Mouse (Mus musculus): ENCODE measurements around the gene Cxcr6. TPM values are rescaled to one million over a fixed set of nuclear protein-coding genes. Genes with fewer than 3 reads are reported as not detected.
"Not testable (repeated sequence)": the region's sequence is repeated elsewhere in the genome, so short reads cannot be mapped to it uniquely, and the experiment has no call there.

Gene Cxcr6
- not detected for total RNA-seq (2021)
- long read RNA-seq, experiment 1, result 0 reads
- long read RNA-seq, experiment 2, result 0 reads

DNA sequence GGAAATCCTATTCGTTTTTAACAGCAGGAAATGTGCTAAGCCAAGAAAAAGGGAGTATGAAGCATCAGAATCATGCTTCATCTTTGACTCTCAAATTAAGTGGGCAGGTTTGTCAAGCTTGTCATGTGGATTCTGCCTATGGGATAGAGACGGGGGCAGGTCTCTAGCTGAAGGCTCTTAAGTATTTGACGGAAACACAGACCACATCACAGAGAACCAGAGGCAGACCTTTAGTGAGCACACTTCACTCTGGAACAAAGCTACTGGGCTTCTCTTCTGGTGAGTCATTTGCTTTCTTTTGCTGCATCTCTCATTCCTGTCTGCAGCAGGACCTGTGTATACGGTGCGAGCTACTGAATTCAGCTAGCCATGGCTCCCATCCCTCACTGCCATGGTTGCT, at the start of gene Cxcr6:
TSS of gene Cxcr6 (plus strand) at position 209 of the 400 bp plus-strand sequence.
- DNase-seq (ENCODE audit: low spot score in 2 of 2), result no peak

DNA sequence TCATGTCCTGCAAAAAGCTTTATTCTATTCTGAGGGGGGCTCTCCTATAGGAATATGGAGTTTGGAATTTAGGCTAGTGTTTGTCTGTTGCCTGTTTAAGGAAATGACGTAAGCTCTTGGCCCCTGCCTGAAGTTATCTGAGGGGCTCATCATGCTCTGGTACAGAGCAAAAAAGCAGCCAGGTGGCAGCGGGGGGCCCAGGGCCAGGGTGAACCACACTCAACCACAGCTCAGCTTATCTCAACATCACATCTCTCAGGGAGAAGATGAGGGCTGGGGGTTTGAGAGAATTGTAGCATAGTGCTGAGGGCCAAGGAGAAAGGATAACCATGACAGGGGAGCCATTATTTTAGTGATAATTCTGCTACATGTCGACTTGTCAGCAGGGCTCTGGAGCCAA, 49.5 kb upstream of the Cxcr6 start:
- no peak for DNase-seq (ENCODE audit: low spot score in 2 of 2)

DNA sequence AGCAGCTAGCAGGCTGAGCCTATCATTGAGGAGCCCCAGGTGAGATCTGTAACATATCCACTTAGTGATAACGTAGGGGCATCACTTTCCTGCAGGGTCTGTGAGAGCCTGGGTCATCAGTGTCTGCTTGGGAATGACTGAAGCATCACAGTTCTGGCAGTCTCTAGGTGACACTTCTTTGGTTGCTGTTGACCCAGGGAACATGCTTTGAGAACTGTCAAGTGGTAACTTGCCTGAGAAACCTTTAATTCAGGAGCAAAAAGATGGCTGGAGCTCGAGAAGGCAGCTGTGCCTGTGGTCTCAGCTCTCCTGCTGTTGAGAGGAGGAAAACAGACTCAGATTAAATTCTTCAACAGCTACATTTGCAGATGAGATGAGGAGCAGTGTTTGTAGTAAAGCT, 48.9 kb upstream of the Cxcr6 start:
- DNase-seq (ENCODE audit: low spot score in 2 of 2), result no peak

DNA sequence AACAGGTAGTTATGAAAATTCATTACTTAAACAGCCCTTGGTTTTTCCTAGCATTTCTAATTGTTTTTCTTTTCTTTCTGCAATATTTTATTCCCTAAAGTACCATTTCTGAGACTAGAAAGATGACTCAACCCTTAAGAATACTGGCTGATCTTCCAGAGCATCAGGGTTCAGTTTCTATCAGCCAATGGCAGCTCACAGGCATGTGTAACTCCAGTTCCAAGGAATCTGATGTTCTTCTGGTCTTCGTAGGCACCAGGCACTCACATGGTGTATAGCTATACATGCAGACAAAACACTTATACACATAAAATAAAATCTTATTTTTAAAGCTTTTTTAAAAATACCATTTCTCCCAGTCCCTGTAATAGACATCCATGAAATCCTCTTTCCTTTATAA, 48.1 kb upstream of the Cxcr6 start:
- DNase-seq (ENCODE audit: low spot score in 2 of 2), result no peak

DNA sequence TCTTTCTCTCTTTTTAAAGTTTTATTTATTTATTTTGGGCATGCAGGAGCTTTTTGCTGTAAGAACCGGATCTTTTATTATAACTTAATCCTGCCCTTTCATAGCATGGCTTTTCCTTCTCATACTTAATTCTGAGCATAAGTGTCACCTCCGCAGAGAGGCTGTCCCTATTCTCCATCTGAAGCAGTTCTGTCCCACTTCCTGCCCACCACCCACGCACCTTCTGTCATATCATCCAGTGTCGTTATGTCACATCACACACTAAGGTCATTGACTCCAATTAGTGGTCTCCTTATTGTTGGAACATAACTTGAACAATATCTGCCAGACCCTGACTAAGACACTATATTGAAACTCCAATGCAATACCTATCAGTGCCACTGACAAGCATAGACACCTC, 47.6 kb upstream of the Cxcr6 start:
- DNase-seq (ENCODE audit: low spot score in 2 of 2), result no peak

DNA sequence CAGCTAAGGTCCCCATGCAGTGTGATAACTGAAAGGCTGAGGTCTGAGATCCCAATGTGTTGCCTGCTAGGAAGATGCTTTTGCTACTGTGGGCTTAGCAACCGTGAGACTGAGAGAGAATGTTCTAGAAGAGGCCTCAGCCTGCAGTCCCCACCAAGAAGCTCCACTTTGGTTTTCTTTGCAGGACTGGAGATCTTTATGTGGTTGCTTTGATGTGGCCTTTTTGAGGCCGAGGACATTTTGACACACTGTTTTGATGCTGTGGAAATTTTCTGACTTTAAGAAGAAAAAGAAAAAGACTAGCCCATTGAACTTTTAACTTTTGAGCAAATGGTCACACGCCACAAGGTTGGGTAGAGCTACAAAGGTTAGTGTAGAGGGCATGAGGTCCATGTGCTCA, 45.5 kb upstream of the Cxcr6 start:
- no peak for DNase-seq (ENCODE audit: low spot score in 2 of 2)

DNA sequence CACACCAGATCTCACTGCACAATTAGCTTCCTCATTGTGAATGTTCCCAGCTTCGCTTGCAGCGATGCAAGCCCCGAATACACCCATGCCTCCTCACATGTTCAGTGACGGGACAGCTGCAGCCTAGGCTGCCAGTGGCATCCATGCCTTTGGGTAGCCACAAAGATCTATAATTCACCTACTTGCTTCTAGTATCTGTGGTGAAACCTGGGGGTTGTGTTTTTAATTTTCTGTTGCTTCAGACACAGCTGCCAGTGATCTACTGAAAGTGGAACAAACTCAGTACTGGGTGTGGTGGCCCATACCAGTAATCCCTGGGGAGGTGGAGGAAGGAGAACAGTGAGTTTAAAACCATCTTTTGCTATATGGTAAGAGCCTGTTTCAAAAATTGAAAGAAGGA, 43.4 kb upstream of the Cxcr6 start:
- DNase-seq (ENCODE audit: low spot score in 2 of 2), result no peak

DNA sequence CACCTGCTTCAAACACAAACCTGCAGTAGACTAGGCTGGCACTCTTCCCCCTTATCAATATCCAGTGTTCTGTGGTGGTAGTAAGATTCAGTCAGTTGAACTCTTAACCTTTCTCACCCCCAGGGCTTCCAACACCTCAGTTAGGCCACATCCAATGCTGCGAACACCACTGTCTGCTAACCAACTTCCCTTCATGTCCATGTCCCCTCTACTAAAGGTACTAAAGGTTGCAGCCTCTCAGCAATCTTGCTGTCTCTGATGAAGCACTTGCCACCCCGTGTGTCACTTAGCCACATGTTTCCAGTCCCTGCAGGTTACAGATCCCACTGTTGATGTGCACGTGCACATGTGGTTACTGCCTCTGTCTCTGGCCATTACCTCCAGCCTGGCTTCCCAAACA, 42.5 kb upstream of the Cxcr6 start:
- DNase-seq (ENCODE audit: low spot score in 2 of 2), result no peak

DNA sequence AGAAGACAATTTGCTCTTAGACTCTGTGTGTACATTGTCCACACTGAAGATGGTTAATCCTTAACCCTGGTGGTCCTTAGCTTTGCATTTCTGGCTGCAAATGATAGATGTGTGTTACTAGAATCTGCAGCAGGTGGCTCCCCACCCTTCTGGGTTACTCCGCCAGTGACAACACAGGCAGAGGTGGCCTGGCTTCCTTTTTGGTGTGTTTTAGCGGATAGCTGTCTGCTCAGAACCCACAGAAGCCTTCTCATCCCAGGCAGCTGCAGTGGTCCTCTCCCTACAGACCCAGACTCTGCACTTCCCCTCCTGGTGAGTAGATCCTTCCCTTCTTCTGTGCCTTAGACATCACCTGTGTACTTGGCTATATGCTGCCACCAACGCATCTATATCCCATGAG, 39.3 kb upstream of the Cxcr6 start:
- DNase-seq (ENCODE audit: low spot score in 2 of 2), result no peak

DNA sequence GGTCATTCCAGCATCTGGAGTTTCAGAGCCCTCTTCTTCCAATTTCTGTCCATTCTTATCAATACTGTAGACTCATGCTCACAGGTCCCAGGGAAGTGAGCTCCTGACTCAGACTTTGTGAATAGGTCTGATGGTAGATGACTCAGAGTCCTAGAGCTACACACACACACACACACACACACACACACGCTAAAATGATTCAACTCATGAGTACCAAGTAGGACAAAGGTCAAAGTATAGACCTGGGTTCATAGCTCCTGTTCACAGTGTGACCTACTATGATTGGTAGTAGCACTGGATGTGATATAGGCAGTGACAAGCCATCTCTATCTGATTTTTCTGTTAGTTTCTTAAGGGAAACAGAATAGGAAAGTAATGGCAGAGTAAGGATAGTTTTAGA, 37.8 kb upstream of the Cxcr6 start:
- DNase-seq (ENCODE audit: low spot score in 2 of 2), result no peak

DNA sequence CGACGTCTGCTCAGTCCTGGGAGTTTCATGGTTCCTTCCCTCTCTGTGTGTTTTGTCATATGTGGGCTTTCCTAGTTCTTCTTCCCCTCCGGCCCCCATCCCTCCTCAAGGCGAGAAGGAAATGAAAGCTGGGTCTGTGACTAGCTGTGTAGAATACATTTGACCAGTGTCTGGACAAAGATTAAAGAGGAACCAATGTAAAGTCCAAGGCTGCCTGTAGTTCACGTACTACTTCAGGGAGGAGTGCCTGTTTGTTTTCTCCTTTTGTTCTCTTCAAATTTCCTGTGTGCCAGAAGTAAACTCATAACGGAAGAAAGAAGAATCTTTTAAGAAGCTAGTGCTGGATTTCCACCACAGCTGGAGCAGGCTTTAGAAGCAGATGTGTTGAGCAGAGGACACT, 36.7 kb upstream of the Cxcr6 start:
- no peak for DNase-seq (ENCODE audit: low spot score in 2 of 2)

DNA sequence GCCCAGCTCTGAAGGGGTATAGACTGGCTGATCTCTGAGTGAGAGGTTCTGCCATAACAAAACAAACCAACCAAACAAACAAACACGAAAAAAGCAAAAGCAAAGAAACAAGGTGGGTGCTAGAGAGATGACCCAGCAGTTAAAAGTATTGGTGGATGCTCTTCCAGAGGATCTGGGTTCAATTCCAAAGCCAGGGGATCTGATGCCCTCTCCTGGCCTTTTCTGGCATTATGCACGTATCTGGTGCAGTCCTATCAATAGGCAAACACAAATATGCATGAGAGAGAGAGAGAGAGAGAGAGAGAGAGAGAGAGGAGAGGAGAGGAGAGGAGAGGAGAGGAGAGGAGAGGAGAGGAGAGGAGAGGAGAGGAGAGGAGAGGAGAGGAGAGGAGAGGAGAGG, 33.0 kb upstream of the Cxcr6 start:
- not testable (repeated sequence) for DNase-seq (ENCODE audit: low spot score in 2 of 2)

DNA sequence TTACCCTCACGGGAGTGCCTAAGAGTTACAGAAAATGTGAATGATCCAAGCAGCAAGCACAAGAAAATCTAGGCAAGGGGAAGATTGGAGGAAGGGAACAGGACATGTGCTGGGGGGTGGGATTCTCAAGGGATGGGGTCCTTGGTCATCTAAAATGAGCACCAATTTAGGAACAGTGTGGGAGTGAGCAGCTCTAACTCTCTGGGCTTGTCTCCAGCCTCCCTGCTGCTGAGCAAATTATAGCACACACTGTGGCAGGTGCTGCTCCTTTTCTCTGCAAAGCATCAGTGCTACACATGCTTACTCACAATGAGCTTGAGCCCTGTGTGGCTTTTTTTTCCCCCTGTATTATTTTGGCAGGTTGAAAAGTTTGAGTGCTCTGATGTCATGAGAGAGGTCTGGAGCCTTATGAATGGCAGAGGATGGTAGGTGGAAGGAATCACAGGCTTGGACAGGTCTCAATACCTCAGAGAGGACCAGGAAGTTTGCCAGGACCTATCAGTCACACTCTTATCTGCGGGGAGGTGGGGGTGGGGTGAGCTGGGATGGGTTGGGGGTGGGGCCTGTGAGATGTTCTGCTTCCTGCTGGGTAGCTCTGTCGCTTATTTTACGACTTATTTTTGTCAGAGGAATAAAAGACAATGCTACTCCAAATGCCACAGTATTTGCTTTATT, 17.3 kb upstream of the Cxcr6 start:
- DNase-seq (ENCODE audit: low spot score in 2 of 2), result peak in 1 of 2 experiments; percentile 3

DNA sequence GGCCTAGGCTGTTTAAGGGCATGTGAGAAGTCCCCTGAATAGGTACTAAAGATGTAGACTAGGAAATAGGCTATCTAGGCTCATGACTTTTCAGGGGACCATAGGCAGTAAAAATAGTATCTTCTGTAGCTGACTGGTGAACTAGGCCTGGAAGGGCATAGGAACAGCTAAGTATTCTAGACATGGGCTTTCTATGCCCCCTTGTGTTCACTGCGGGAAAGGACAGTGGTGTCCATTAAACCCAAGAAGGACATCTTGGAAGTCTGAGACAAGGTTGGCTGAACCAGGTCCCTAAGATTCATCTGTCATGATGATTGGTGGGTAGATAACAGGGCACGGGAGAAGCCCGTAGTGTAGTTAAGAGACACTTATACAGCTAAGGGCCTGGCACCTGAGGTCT, 10.1 kb upstream of the Cxcr6 start:
- peak; percentile 25 to 34 for DNase-seq (ENCODE audit: low spot score in 2 of 2)

DNA sequence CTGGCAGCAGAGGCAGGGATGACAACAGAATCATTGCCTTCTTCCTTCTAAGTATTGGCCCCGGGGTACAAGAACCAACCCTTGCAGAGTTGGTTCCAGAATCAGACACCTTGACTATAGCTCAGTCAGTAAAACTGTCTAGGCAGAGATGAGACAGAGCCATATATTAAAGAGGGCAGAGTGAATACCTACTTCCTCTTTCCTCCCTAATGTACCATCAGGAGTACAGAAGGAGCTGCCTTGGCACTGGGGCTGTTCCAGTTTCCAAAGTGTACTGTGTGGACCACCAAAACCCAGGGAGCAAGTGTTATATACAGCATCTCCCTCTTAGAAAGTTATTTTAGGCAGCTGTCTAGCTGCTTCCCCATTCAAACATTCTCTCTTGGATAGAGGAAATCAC, 4.7 kb upstream of the Cxcr6 start:
- DNase-seq (ENCODE audit: low spot score in 2 of 2), result no peak

DNA sequence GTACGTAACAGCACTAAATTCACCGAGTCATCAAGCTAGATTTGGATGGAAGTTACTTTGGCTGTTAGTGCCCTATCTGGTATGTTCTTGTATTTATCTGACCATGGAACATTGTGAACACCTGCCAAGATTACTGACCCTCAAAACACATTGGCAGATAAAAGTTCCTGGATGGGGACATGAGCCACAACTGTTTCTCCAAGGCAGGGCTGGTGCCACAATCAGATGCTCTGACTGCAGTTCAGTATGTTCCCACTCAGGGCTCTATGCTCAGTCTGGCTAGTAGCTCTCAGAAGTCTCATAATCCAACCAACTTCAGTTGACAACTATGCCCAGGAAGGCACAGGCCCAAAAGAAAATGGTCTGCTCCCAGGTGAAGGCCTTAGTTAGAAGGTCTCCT, 3.9 kb upstream of the Cxcr6 start:
- no peak for DNase-seq (ENCODE audit: low spot score in 2 of 2)

DNA sequence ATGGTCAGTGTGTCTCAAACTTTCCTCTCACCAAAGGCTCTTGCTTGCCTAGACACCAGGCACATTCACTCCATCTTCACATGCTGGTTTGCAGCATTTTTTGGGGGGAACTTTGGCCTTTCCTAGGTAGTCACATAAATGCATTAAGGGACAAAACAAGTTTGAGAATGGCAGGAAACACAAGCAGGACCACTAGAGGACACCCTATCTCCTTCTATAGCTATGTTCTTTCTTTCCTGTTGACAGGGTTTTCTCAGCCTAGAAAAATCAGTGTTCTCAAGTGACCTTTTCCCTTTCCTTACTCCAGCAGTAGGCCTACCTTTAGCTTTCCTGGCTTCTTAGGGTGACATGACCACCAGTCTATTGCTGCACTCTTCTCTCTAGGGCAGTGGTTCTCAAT, 3.4 kb upstream of the Cxcr6 start:
- DNase-seq (ENCODE audit: low spot score in 2 of 2), result no peak

DNA sequence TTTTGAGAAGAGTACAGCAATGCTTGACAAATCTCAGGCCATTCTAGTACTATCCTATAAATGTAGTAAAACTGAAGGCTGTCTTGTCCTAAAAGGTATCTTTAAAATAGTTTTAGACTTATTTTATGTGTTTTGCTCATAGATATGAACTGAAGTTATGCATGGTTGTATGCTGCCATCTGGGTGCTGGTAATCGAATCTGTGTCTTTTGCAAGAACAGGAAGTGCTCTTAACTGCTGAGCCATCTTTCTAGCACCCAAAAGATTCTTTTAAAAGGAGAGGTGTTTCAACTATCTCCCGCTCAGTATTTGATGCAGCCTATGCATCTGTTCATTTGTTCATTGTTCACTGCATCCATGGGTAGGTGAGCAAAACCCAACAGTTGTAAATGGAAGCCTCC, 1.0 kb upstream of the Cxcr6 start:
- no peak for DNase-seq (ENCODE audit: low spot score in 2 of 2)

DNA sequence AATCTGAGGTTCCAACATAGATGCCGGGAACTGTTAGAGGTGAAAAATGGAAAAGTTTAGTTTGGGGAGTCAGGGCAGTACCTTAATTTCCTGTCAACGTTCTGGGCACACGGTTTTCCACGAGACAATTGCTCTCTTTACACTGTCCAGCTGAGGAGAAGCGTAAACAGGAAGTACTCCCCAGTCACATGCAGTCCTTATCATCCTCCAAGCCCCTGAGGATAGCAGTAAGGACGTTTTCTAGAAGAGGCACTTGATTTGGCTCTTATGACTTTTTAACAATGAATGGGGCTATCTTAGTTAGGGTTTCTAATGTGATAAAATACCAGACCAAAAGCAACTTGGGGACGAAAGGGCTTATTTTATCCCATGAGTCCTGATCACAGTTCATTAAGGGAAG, 2.3 kb downstream of the Cxcr6 start:
- DNase-seq (ENCODE audit: low spot score in 2 of 2), result no peak

DNA sequence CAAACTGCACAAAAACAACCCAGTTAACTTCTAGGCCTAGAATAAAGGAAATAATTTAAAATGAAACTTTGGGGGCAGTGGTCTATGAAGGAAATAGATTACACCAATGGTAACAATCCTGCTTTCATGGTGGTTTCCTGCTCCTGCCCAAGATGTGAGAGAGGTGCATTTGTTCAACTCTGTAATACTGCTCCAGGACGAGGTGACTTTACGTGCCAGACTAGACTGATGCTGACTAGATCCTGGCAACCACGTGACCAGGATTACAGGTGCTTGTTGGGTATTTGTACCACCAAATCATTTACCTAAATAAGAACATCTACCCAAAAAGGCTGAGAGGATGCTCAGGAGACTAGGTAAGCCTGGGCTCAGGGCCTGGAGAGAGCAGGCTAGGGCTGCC, 5.6 kb downstream of the Cxcr6 start:
- no peak for DNase-seq (ENCODE audit: low spot score in 2 of 2)

DNA sequence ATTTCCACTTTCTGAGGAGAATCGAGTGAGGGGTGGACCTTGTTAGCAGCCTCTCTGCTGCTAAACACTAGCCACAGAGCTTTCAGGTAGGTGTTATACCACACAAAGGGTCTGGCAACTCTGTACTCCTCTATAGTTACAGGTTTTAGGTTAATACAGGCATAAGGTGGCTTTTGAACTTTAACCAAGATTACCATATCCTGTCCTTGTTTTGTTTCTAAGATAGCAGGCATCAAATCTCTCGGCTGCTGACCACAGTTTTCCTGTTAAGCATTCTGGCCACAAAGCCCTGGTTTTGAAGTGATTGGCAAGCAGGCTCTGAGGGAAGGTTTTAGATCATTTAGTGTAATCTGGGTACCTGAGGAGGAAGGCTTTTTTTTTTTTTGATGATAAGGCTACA, 8.1 kb downstream of the Cxcr6 start:
- no peak for DNase-seq (ENCODE audit: low spot score in 2 of 2)

DNA sequence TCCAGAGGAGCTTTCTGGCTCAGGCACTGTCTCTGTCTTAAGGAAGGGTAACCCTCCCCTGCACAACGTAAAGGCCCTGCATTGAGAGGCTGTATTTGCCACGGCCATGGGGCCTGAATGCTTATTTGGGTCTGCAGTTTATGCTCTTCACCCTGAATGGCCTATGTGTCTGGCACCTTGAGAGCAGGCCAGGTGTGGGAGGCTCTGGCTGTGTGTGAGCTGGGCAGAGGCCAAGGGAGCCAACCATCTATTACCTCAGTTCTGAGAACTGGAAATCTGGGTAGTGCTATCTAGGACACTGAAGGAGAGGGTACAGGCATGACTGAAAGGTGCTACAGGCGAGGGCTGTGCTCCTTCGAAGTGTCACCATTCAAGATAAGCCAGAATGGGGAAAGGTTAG, 8.5 kb downstream of the Cxcr6 start:
- DNase-seq (ENCODE audit: low spot score in 2 of 2), result no peak

DNA sequence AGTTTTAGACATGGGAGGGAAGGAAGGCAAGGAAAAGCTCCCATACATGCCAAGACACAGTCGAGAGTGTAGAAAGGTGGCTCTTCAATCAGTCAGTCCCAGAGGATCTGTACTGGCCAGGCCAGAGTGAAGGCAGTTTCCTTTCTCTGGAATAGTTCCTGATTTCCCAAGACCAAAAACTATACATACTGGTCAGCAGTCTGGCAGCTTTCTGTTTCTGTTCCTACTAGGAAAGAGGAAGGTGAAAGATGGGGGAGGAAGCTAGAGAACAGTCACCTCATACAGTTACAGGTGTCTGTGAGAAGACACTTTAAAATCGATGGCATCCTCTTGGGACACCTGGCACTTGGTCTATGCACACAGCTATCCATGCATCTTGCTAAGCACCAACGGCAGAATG, 9.2 kb downstream of the Cxcr6 start:
- DNase-seq (ENCODE audit: low spot score in 2 of 2), result no peak

DNA sequence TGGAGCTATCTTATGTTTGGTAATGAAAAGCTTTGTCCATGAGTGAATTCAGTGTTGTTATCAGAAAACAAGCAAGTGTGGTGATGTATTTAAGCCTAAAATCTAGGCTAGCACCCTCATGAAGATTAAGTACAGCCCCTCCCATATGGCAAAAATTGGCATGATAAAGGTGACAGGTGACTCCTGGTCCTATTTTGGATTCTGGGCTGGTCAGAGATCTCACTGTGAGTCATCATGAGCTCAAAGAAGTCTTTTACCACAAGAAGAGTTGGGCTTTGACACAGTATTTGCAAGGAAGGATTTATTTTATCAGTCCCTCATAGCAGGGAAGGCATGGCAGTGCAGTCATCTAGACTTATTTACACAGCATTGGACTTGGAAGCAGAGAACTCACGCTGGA, 9.7 kb downstream of the Cxcr6 start:
- DNase-seq (ENCODE audit: low spot score in 2 of 2), result no peak

All from left cerebral cortex, adult 18-20 months (tissue).